Mouse (Mus musculus) neural tube, embryonic 15.5 days (tissue): ENCODE data around the gene Ctla4. TPM values are rescaled to one million over a fixed set of nuclear protein-coding genes. Genes with fewer than 3 reads are reported as not detected.
A peak's percentile ranks its signal among the peaks of the same experiment; 100 is the strongest.

Source experiments
- ATAC-seq: fragments of 200-750 bp; cut with Nextera tagmentation; 2 replicates; pipeline ENCODE4 v1.8.0; 2017; ENCODE audit warnings: mild to moderate bottlenecking, moderate TSS enrichment, moderate library complexity; ENCODE audit not compliant: low FRiP score
- H3K27ac ChIP-seq: fragments of 300-500 bp; sonication (generic); replicated peaks from 2 replicates; pipeline ENCODE4 v1.5.1; 2015; ENCODE audit warnings: mild to moderate bottlenecking, inconsistent platforms
- H3K27me3 ChIP-seq: fragments of 300-500 bp; sonication (generic); replicated peaks from 2 replicates; pipeline ENCODE4 v1.6.1; 2015; ENCODE audit warnings: inconsistent platforms
- H3K36me3 ChIP-seq: fragments of 300-500 bp; sonication (generic); 2 replicates; pipeline ENCODE4 v1.6.1; 2015; ENCODE audit warnings: inconsistent platforms
- H3K4me1 ChIP-seq: fragments of 300-500 bp; sonication (generic); 2 replicates; pipeline ENCODE4 v1.6.1; 2015; ENCODE audit warnings: inconsistent platforms
- H3K4me2 ChIP-seq: fragments of 300-500 bp; sonication (generic); 2 replicates; pipeline ENCODE4 v1.6.1; 2015; ENCODE audit warnings: inconsistent platforms, mild to moderate bottlenecking, moderate library complexity
- H3K4me3 ChIP-seq: fragments of 300-500 bp; sonication (generic); replicated peaks from 2 replicates; pipeline ENCODE4 v1.5.1; 2015; ENCODE audit warnings: mild to moderate bottlenecking, inconsistent platforms
- H3K9ac ChIP-seq: fragments of 300-500 bp; sonication (generic); replicated peaks from 2 replicates; pipeline ENCODE4 v1.6.1; 2015; ENCODE audit warnings: mild to moderate bottlenecking, inconsistent platforms
- H3K9me3 ChIP-seq: fragments of 300-500 bp; sonication (generic); replicated peaks from 2 replicates; pipeline ENCODE4 v1.6.1; 2016; ENCODE audit warnings: inconsistent platforms
- WGBS: fragments of 180-500 bp; shearing (Covaris S2); methylation state at CpG from one replicate; pipeline ENCODE4 v1.1.7; 2015; ENCODE audit warnings: mixed read lengths; 5-methylcytosine and 5-hydroxymethylcytosine counted together
- polyA plus RNA-seq: library from polyadenylated mRNA; unstranded; fragments of >200 nt; fragmentation: Nextera tagmentation; extraction: Ambion mirVana; gene quantifications from 2 replicates; pipeline ENCODE4 v1.2.1, GENCODE M21; 2015

The Ctla4 gene
- polyA plus RNA-seq, 1 experiment from 2014 or later: not detected

GRCm38 (mm10) chr1:60935968-60936581 is 49.3 kb downstream of the Ctla4 start:
- H3K4me2 ChIP-seq: peak overlapping the region; percentile 37
- H3K36me3 ChIP-seq: no peaks in the 10 kb centered on the region
- no peaks in the 10 kb centered on the region for H3K27me3 ChIP-seq
- peaks cover 15% of the 10 kb centered on the region; the same call in 1 of the 2 replicates for H3K4me1 ChIP-seq
- no peak overlapping the region for H3K9ac ChIP-seq
- ATAC-seq: peak; percentile 84
- 23% methylated on average over 8 of the region's 8 CpGs for WGBS
- no peaks in the 10 kb centered on the region for H3K9me3 ChIP-seq
- peak overlapping the region; percentile 56 for H3K27ac ChIP-seq
- no peak overlapping the region for H3K4me3 ChIP-seq

GRCm38 (mm10) chr1:60936963-60937711 is 50.3 kb downstream of the Ctla4 start:
- no peak overlapping the region for H3K9ac ChIP-seq
- WGBS: 84% methylated on average over 6 of the region's 6 CpGs

GRCm38 (mm10) chr1:60938256-60938655 is 51.5 kb downstream of the Ctla4 start:
- peaks cover 15% of the 10 kb centered on the region; the same call in 1 of the 2 replicates for H3K4me1 ChIP-seq
- ATAC-seq: no peak
- no peak overlapping the region for H3K9ac ChIP-seq
- no peaks in the 10 kb centered on the region for H3K36me3 ChIP-seq
- WGBS: 73% methylated on average over 2 of the region's 2 CpGs
- no peak overlapping the region for H3K4me2 ChIP-seq
- H3K4me3 ChIP-seq: no peak overlapping the region
- H3K27ac ChIP-seq: no peak overlapping the region
- H3K27me3 ChIP-seq: no peaks in the 10 kb centered on the region
- H3K9me3 ChIP-seq: no peaks in the 10 kb centered on the region

More at GRCm38 (mm10) chr1:60936963-60937711, 50.3 kb downstream of the Ctla4 start:
- H3K9me3 ChIP-seq: no peaks in the 10 kb centered on the region
- no peak overlapping the region for H3K4me3 ChIP-seq
- no peak overlapping the region for H3K4me2 ChIP-seq
- H3K36me3 ChIP-seq: no peaks in the 10 kb centered on the region
- no peak for ATAC-seq
- H3K4me1 ChIP-seq: peaks cover 15% of the 10 kb centered on the region; the same call in 1 of the 2 replicates
- H3K27ac ChIP-seq: no peak overlapping the region
- no peaks in the 10 kb centered on the region for H3K27me3 ChIP-seq

GRCm38 (mm10) chr1:60938974-60939373 is 52.2 kb downstream of the Ctla4 start:
- no peak overlapping the region for H3K27ac ChIP-seq
- no peak overlapping the region for H3K4me3 ChIP-seq
- ATAC-seq: no peak
- no peak overlapping the region for H3K4me2 ChIP-seq
- no peaks in the 10 kb centered on the region for H3K36me3 ChIP-seq
- peaks cover 15% of the 10 kb centered on the region; the same call in 1 of the 2 replicates for H3K4me1 ChIP-seq
- WGBS: 88% methylated on average over 5 of the region's 5 CpGs
- no peaks in the 10 kb centered on the region for H3K9me3 ChIP-seq
- H3K9ac ChIP-seq: no peak overlapping the region
- H3K27me3 ChIP-seq: no peaks in the 10 kb centered on the region

GRCm38 (mm10) chr1:60940023-60940422 is 53.2 kb downstream of the Ctla4 start:
- Histone ChIP-seq H3K9ac (no peak overlapping the region), H3K4me3 (no peak overlapping the region), H3K9me3 (no peaks in the 10 kb centered on the region), H3K27me3 (no peaks in the 10 kb centered on the region), H3K4me2 (no peak overlapping the region), H3K4me1 (peaks cover 15% of the 10 kb centered on the region; the same call in 1 of the 2 replicates), H3K36me3 (no peaks in the 10 kb centered on the region), H3K27ac (no peak overlapping the region)
- no peak for ATAC-seq
- 76% methylated on average over 3 of the region's 3 CpGs for WGBS

GRCm38 (mm10) chr1:60940620-60941019 is 53.8 kb downstream of the Ctla4 start:
- no peak overlapping the region for H3K9ac ChIP-seq
- H3K4me1 ChIP-seq: peaks cover 11% of the 10 kb centered on the region; the same call in 1 of the 2 replicates
- no peak overlapping the region for H3K27ac ChIP-seq
- H3K4me2 ChIP-seq: no peak overlapping the region
- WGBS: 100% methylated on average over 1 of the region's 1 CpGs
- H3K36me3 ChIP-seq: no peaks in the 10 kb centered on the region
- no peaks in the 10 kb centered on the region for H3K27me3 ChIP-seq
- H3K4me3 ChIP-seq: no peak overlapping the region
- H3K9me3 ChIP-seq: no peaks in the 10 kb centered on the region
- ATAC-seq: no peak

GRCm38 (mm10) chr1:60941056-60942048 is 54.6 kb downstream of the Ctla4 start:
- H3K36me3 ChIP-seq: no peaks in the 10 kb centered on the region
- H3K27me3 ChIP-seq: no peaks in the 10 kb centered on the region
- no peak overlapping the region for H3K9ac ChIP-seq
- H3K9me3 ChIP-seq: no peaks in the 10 kb centered on the region
- H3K4me1 ChIP-seq: peaks cover 3% of the 10 kb centered on the region; the same call in 1 of the 2 replicates
- 94% methylated on average over 5 of the region's 5 CpGs for WGBS
- ATAC-seq: no peak
- H3K27ac ChIP-seq: no peak overlapping the region
- H3K4me2 ChIP-seq: no peak overlapping the region
- no peak overlapping the region for H3K4me3 ChIP-seq

GRCm38 (mm10) chr1:60942921-60943320 is 56.1 kb downstream of the Ctla4 start:
- no peaks in the 10 kb centered on the region for H3K4me1 ChIP-seq
- H3K27ac ChIP-seq: no peak overlapping the region
- no peaks in the 10 kb centered on the region for H3K27me3 ChIP-seq
- no peaks in the 10 kb centered on the region for H3K9me3 ChIP-seq
- ATAC-seq: no peak
- H3K4me2 ChIP-seq: no peak overlapping the region
- WGBS: 87% methylated on average over 2 of the region's 2 CpGs
- no peak overlapping the region for H3K9ac ChIP-seq
- no peak overlapping the region for H3K4me3 ChIP-seq
- no peaks in the 10 kb centered on the region for H3K36me3 ChIP-seq

GRCm38 (mm10) chr1:60945633-60946401 is 59.0 kb downstream of the Ctla4 start:
- 84% methylated on average over 8 of the region's 8 CpGs for WGBS
- Histone ChIP-seq H3K9me3 (no peaks in the 10 kb centered on the region), H3K36me3 (no peaks in the 10 kb centered on the region), H3K4me2 (no peak overlapping the region), H3K27ac (no peak overlapping the region), H3K9ac (no peak overlapping the region), H3K4me1 (no peaks in the 10 kb centered on the region), H3K27me3 (no peaks in the 10 kb centered on the region), H3K4me3 (no peak overlapping the region)
- no peak for ATAC-seq

- WGBS: 90% methylated on average over 6 of the region's 6 CpGs
- Histone ChIP-seq H3K9ac (no peak overlapping the region), H3K9me3 (no peaks in the 10 kb centered on the region), H3K27ac (no peak overlapping the region), H3K36me3 (no peaks in the 10 kb centered on the region), H3K4me2 (no peak overlapping the region), H3K4me1 (no peaks in the 10 kb centered on the region), H3K4me3 (no peak overlapping the region), H3K27me3 (no peaks in the 10 kb centered on the region)
- no peak for ATAC-seq
These were observed 61.3 kb downstream of the Ctla4 start for GRCm38 (mm10) chr1:60948112-60948511.

GRCm38 (mm10) chr1:60952958-60953357 is 66.2 kb downstream of the Ctla4 start:
- no peak overlapping the region for H3K4me3 ChIP-seq
- no peaks in the 10 kb centered on the region for H3K4me1 ChIP-seq
- no peaks in the 10 kb centered on the region for H3K27me3 ChIP-seq
- no peak overlapping the region for H3K27ac ChIP-seq
- H3K36me3 ChIP-seq: no peaks in the 10 kb centered on the region
- no peak overlapping the region for H3K4me2 ChIP-seq
- no peak for ATAC-seq
- WGBS: 66% methylated on average over 7 of the region's 7 CpGs
- no peaks in the 10 kb centered on the region for H3K9me3 ChIP-seq
- H3K9ac ChIP-seq: no peak overlapping the region
